In the genomic region with DNA sequence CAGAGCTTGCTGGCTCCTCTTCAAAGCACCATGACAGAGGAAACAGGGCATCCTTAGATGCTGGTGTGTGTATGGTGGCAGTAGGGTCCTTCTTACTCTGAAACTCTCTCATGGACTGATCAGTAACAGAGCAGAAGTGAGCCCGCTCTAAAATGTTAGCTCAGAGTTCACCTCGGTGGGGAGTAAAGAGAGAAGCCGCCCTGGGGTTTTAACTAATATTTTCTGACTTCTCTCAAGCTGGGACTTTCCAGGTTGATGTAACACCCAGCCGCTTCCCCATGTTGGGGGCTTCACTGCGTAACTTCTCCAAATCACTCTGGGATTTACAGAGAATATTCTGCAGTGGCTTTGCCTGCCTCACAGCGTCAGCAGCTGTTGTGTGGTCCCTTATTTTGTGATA, we compare ENCODE assay signal across 8 mouse cellular contexts.
A peak's percentile ranks its signal among the peaks of the same experiment; 100 is the strongest.
DNase-seq lines count a peak whose midpoint lies in the region; ATAC-seq and TF ChIP-seq lines count a peak whose summit lies in the region.

No protein-coding gene starts in this region.

- no peaks in the 10 kb centered on the region for H3K9me3 ChIP-seq in midbrain, embryonic 16.5 days (replicated peaks; ENCODE audit: control insufficient read depth, low read length, poor library complexity, severe bottlenecking)

- TF ChIP-seq CTCF in heart, adult 2 months (IDR thresholded peaks at IDR 0.05): no peak

- H3K27me3 ChIP-seq in heart, adult 2 months (ENCODE audit: control insufficient read depth, insufficient read depth, low read length): no peaks in the 10 kb centered on the region
- no peaks in the 10 kb centered on the region; the same call in 1 of the 2 replicates for H3K27me3 ChIP-seq in midbrain, embryonic 16.5 days (ENCODE audit: control insufficient read depth, insufficient read depth, low read depth, low read length)

- H3K4me2 ChIP-seq in midbrain, embryonic 16.5 days (ENCODE audit: low read length): peak overlapping the region; percentile 30; the same call in 1 of the 2 replicates

- no peak for TF ChIP-seq EP300 in heart, adult 2 months (IDR thresholded peaks at IDR 0.05; ENCODE audit: insufficient read depth, low read depth, low read length)

- H3K79me2 ChIP-seq in heart, adult 2 months (replicated peaks; ENCODE audit: control insufficient read depth, insufficient read depth, low read length): peaks cover 3% of the 10 kb centered on the region; the same call in 1 of the 2 replicates

- ATAC-seq in midbrain, embryonic 16.5 days: no peak
- no peak for ATAC-seq in cerebellum, adult (ENCODE audit: insufficient number of reproducible peaks, low FRiP score, low TSS enrichment)

- 23% methylated on average over 6 of the region's 6 CpGs for WGBS in heart, adult 2 months
- 81% methylated on average over 6 of the region's 6 CpGs for WGBS in midbrain, embryonic 16.5 days

- H3K4me1 ChIP-seq in heart, adult 2 months (ENCODE audit: control insufficient read depth, insufficient read depth, low read length): peaks cover 37% of the 10 kb centered on the region
- H3K4me1 ChIP-seq in midbrain, embryonic 16.5 days (ENCODE audit: control insufficient read depth, insufficient read depth, low read length): peaks cover 23% of the 10 kb centered on the region

- DNase-seq in heart, adult 2 months: peak; percentile 48 to 51
- DNase-seq in heart, adult 8-10 months (ENCODE audit: low spot score): no peak
- peak; percentile 16 for DNase-seq in c-Kit-positive CD71-positive TER-119-positive erythroid progenitor cells, embryonic 14.5 days (ENCODE audit: low spot score)
- peak; percentile 74 for DNase-seq in induced T-regulatory cell, adult 2 months (ENCODE audit: low read depth)
- no peak for DNase-seq in urinary bladder, adult 18-20 months (ENCODE audit: low spot score in 2 of 2)
- DNase-seq in left cerebral cortex, adult 18-20 months (ENCODE audit: low spot score in 2 of 2): no peak

- peaks cover 44% of the 10 kb centered on the region for H3K36me3 ChIP-seq in heart, adult 2 months (ENCODE audit: control insufficient read depth, insufficient read depth, low read length)
- H3K36me3 ChIP-seq in midbrain, embryonic 16.5 days (ENCODE audit: control insufficient read depth, insufficient read depth, low read length): no peaks in the 10 kb centered on the region

- peak overlapping the region; percentile 56 for H3K4me3 ChIP-seq in heart, adult 2 months
- no peak overlapping the region for H3K4me3 ChIP-seq in midbrain, embryonic 16.5 days (ENCODE audit: low read depth, low read length)

- H3K9ac ChIP-seq in heart, adult 2 months (ENCODE audit: low read depth, low read length): peak overlapping the region; percentile 71
- no peak overlapping the region for H3K9ac ChIP-seq in midbrain, embryonic 16.5 days (ENCODE audit: low read depth, low read length)

- intact Hi-C loops in heart, adult 2 months (cut with DNase I): loop anchor here (10.0 kb wide), 1 partner anchor 543 kb away; a partner anchor contains a TSS

- H3K27ac ChIP-seq in heart, adult 2 months: peak overlapping the region; percentile 96
- no peak overlapping the region for H3K27ac ChIP-seq in midbrain, embryonic 16.5 days (ENCODE audit: low read length)

- TF ChIP-seq POLR2A in heart, adult 2 months (IDR thresholded peaks at IDR 0.05; ENCODE audit: insufficient read depth, low read depth, low read length): no peak

Comparison
In these comparisons a context has a peak if more than half of its experiments do, and no peak if none do; other contexts are left out.
1. DNase-seq: peak in heart, adult 2 months (2 of 2), c-Kit-positive CD71-positive TER-119-positive erythroid progenitor cells, embryonic 14.5 days (single experiment) and induced T-regulatory cell, adult 2 months (single experiment); none in heart, adult 8-10 months (single experiment), urinary bladder, adult 18-20 months (0 of 2) and left cerebral cortex, adult 18-20 months (0 of 2).